Mouse (Mus musculus) stomach, embryonic 16.5 days (tissue): ENCODE measurements around the gene Gpr26. TPM values are rescaled to one million over a fixed set of nuclear protein-coding genes. Genes with fewer than 3 reads are reported as not detected.

Experiments
- ATAC-seq: fragments of 200-750 bp; cut with Nextera tagmentation; 2 replicates; pipeline ENCODE4 v1.8.0; 2017; ENCODE audit warnings: moderate number of reproducible peaks, moderate TSS enrichment; ENCODE audit not compliant: insufficient read depth, low FRiP score
- H3K27ac ChIP-seq: fragments of 300-500 bp; sonication (generic); 2 replicates; pipeline ENCODE4 v1.5.1; 2014; ENCODE audit warnings: low read length
- H3K27me3 ChIP-seq: fragments of 300-500 bp; sonication (generic); 2 replicates; pipeline ENCODE4 v1.6.1; 2014; ENCODE audit warnings: low read length, control low read depth, mixed read lengths; ENCODE audit not compliant: control insufficient read depth, insufficient read depth
- H3K36me3 ChIP-seq: fragments of 300-500 bp; sonication (generic); 2 replicates; pipeline ENCODE4 v1.6.1; 2014; ENCODE audit warnings: low read length; ENCODE audit not compliant: control insufficient read depth, insufficient read depth
- H3K4me1 ChIP-seq: fragments of 300-500 bp; sonication (generic); 2 replicates; pipeline ENCODE4 v1.6.1; 2014; ENCODE audit warnings: low read length, control low read depth, mixed read lengths; ENCODE audit not compliant: control insufficient read depth, insufficient read depth
- H3K4me2 ChIP-seq: fragments of 300-500 bp; sonication (generic); 2 replicates; pipeline ENCODE4 v1.6.1; 2014; ENCODE audit warnings: low read depth, low read length, mixed read lengths
- H3K4me3 ChIP-seq: fragments of 300-500 bp; sonication (generic); replicated peaks from 2 replicates; pipeline ENCODE4 v1.5.1; 2014; ENCODE audit warnings: mild to moderate bottlenecking, low read length
- H3K9ac ChIP-seq: fragments of 300-500 bp; sonication (generic); 2 replicates; pipeline ENCODE4 v1.6.1; 2014; ENCODE audit warnings: low read length
- H3K9me3 ChIP-seq: fragments of 300-500 bp; sonication (generic); replicated peaks from 2 replicates; pipeline ENCODE4 v1.6.1; 2016; ENCODE audit warnings: low read length, control low read depth; ENCODE audit not compliant: control insufficient read depth
- WGBS: fragments of 180-500 bp; shearing (Covaris S2); extraction: QIAGEN DNeasy Blood & Tissue Kit; methylation state at CpG from one replicate; pipeline ENCODE4 v1.1.7; 2014; 5-methylcytosine and 5-hydroxymethylcytosine counted together
- polyA plus RNA-seq: library from polyadenylated mRNA; unstranded; fragments of >200 nt; fragmentation: Nextera tagmentation; extraction: Ambion mirVana; gene quantifications from 2 replicates; pipeline ENCODE4 v1.2.1, GENCODE M21; 2015

Gpr26 gene
- polyA plus RNA-seq, result not detected in 2 replicates

DNA sequence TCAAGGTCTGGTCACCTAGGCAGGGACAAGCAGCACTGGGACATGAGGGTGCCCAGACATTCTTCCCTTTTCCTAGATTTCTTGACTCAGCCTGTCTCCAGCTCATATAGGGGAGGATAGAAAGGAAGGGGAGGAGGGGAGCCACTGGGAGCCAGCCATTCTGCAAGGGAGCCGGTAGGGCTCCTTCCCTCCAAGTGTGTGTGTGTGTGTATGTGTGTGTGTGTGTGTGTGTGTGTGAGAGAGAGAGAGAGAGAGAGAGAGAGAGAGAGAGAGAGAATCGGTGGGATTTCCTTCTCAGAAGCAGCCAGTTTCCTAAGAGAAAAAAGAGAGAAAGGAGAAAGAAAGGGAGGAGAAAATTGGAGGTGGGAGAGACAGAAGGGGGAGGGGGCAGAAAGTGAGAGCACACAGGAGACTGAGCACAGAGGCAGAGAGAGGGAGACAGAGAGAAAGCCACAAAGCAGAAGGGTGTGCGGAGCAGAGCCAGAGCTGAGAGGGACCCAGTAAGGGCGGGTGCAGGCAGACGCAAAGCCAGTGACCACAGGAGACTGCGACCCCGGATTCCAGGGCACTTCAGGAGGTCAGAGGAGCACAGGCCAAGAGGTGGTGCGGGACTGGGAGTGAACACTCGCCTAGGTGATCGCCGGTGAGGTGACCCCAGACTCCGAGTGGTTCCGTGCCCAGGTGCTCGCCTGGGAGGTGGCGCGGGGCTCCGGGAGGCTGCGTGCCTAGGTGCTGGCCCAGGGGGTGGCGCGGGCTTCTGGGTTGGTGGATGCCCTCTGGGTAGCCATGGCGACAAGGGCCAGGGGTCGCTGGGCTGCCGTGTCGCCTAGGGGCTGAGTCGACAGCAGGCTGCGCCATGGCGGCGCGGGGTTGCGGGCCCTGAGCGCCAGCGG is at the start of gene Gpr26:
TSS of gene Gpr26 (plus strand) at position 438 of the 893 bp plus-strand sequence.
- Histone ChIP-seq H3K27ac (no peak within 1 kb of the TSS), H3K27me3 (peaks cover 44% of the 10 kb centered on the region), H3K36me3 (no peaks in the 10 kb centered on the region), H3K9me3 (no peaks in the 10 kb centered on the region), H3K4me3 (no peak within 1 kb of the TSS), H3K9ac (no peak within 1 kb of the TSS), H3K4me2 (no peak within 1 kb of the TSS), H3K4me1 (no peaks in the 10 kb centered on the region)
- no peak for ATAC-seq
- WGBS, result 2% methylated on average over 32 of the region's 32 CpGs

DNA sequence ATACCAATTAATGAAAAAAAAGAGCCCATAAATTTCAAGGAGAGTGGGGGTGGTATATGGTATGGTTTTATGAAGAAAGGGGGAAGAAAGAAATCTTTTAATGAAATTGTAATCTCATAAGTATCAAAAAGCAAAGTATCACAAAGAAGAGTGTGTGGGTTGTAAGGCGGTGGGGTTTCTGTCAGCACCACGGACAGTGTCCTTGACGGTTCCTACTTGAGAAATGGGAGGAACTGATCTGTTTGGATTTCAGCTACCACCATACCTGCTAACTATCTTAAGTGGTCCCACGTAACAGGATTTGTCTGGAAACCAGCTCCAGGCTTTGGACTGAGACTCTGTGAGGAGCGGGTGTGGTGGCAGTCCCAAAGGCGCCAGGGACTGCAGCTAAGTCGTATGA is 48.9 kb upstream of the Gpr26 start:
- no peak overlapping the region for H3K4me2 ChIP-seq
- no peaks in the 10 kb centered on the region for H3K9me3 ChIP-seq
- no peak overlapping the region for H3K4me3 ChIP-seq
- WGBS, result 34% methylated on average over 7 of the region's 7 CpGs
- no peak for ATAC-seq
- no peak overlapping the region for H3K27ac ChIP-seq
- H3K4me1 ChIP-seq, result no peaks in the 10 kb centered on the region
- no peaks in the 10 kb centered on the region for H3K36me3 ChIP-seq
- no peak overlapping the region for H3K9ac ChIP-seq
- no peaks in the 10 kb centered on the region for H3K27me3 ChIP-seq

DNA sequence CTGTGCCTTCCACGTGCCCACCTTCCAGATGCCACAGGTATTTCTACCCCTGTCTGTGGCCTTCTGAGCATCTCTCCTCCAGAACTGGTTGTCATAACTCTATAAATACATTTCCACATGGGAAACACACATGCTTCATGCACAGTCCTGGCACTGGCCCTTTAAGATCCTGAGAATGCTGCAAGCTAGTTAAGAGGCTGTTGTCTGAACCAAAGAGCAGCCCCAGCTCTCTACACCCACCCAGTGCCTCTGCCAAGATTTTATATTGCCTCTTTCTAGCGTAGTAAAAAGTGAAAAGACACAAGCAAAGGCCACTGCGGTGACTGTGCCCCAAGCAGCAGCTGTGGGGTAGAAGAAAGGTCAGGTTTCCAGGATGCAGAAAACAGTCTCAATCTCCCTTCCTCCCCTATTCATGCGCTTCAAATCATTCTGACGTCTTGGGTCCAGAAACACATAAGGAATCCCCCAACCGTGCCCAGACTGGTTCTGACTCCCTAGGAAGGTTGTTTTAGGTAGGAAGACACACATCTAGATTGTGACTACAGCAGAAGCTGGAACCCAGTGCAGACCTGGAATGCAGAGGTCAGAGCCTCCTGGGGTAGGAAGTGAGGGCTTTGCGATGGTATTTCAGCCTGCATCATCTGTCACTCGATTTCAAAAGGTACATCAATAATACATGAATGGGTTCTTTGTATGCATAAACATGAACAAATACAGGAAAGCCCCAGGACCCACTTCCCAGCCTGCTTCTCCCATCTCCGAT is 38.8 kb upstream of the Gpr26 start:
- Histone ChIP-seq H3K4me3 (no peak overlapping the region), H3K4me1 (no peaks in the 10 kb centered on the region), H3K27me3 (no peaks in the 10 kb centered on the region), H3K36me3 (no peaks in the 10 kb centered on the region), H3K9me3 (no peaks in the 10 kb centered on the region), H3K4me2 (no peak overlapping the region), H3K9ac (no peak overlapping the region), H3K27ac (no peak overlapping the region)
- WGBS, result 38% methylated on average over 9 of the region's 9 CpGs
- ATAC-seq, result no peak

DNA sequence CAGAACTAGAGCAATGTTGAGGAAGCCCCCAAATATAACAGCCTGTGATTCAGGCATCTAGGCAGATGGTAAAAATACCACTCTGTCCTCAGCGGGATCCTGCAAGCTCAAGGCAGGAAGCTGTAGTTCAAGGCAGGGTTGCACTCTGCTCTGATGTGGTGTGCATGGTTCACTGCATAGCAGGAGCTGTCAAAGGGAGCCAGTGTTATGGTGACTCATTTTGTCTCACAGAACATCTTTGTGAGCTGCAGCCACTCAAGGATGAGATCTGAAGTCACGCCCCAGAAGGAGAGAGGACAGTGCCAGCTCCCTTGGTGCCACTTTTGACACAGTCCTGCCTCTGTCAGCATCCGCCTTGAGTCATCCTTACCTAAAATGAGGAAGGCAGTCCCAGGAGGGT is 28.6 kb upstream of the Gpr26 start:
- Histone ChIP-seq H3K4me3 (no peak overlapping the region), H3K9me3 (no peaks in the 10 kb centered on the region), H3K36me3 (no peaks in the 10 kb centered on the region), H3K4me1 (no peaks in the 10 kb centered on the region), H3K27me3 (no peaks in the 10 kb centered on the region), H3K4me2 (no peak overlapping the region), H3K27ac (no peak overlapping the region), H3K9ac (no peak overlapping the region)
- ATAC-seq, result no peak
- 74% methylated on average over 3 of the region's 3 CpGs for WGBS

DNA sequence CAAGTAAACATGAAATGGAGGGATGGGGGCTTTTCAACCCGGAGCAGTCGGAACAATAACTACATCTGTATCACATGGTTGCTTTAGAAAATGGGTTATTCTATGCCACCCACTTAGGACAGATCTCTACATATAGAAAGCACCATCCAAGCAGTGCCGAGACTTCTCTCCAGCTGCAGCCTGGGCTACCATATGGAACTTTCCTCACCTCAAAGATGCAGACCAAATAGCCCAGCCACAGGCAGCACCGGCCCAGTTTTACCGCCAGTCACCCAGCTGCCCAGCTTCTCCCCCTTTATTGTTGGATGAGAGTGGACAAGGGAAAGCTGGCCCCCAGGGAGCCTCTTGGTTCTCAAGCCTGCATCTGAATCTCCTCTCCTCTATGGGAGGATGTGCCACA is 15.1 kb upstream of the Gpr26 start:
- H3K36me3 ChIP-seq, result no peaks in the 10 kb centered on the region
- no peak for ATAC-seq

DNA sequence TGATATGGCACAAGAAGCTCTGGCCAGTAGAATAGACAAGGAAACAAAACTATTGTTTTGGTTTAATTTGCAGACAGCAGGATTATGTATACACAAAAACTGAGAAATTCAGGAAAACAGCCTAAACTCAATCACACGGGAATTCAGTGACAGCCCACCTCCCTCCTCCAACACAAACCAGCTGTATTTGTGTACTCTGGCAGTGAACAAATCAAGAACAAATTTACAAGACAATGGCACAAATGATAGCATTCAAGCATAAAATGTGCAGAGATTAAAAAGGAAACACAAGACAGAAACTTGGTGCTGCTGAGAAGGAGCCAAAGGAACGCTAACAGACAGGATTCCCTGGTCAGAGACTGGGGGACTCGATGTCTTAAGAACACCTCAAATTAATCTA is 12.9 kb upstream of the Gpr26 start:
- Histone ChIP-seq H3K9me3 (no peaks in the 10 kb centered on the region), H3K4me3 (no peak overlapping the region), H3K27me3 (no peaks in the 10 kb centered on the region), H3K36me3 (no peaks in the 10 kb centered on the region), H3K27ac (no peak overlapping the region), H3K4me1 (no peaks in the 10 kb centered on the region), H3K4me2 (no peak overlapping the region), H3K9ac (no peak overlapping the region)
- WGBS, result 64% methylated on average over 3 of the region's 3 CpGs
- no peak for ATAC-seq

More for the DNA sequence above, 15.1 kb upstream of the Gpr26 start:
- Histone ChIP-seq H3K4me2 (no peak overlapping the region), H3K4me1 (no peaks in the 10 kb centered on the region), H3K9ac (no peak overlapping the region), H3K4me3 (no peak overlapping the region), H3K27me3 (no peaks in the 10 kb centered on the region), H3K27ac (no peak overlapping the region), H3K9me3 (no peaks in the 10 kb centered on the region)
- 73% methylated on average over 5 of the region's 5 CpGs for WGBS

DNA sequence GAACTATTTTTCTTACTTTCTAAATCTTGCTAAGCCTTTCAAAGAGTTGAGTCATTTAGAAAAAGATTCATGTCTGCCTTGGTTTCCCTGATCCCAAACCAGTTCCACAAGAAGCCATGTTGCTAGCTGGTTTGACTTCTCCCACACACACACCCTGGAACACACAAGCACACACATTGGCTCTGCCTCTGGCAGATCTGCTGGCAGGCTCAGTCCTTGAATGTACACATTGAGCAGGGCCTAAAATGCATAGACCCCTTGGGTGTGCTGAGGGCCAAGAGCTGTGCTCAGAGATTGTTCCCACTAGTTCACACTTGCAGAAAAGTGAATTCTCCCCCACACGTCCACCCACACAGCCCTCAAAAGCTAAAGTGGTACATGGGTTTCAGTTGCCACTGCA is 7.6 kb upstream of the Gpr26 start:
- no peak overlapping the region for H3K4me2 ChIP-seq
- 54% methylated on average over 1 of the region's 1 CpGs for WGBS
- no peaks in the 10 kb centered on the region for H3K4me1 ChIP-seq
- no peak overlapping the region for H3K4me3 ChIP-seq
- H3K27ac ChIP-seq, result no peak overlapping the region
- no peak overlapping the region for H3K9ac ChIP-seq
- no peak for ATAC-seq
- H3K36me3 ChIP-seq, result no peaks in the 10 kb centered on the region
- H3K27me3 ChIP-seq, result no peaks in the 10 kb centered on the region
- no peaks in the 10 kb centered on the region for H3K9me3 ChIP-seq

DNA sequence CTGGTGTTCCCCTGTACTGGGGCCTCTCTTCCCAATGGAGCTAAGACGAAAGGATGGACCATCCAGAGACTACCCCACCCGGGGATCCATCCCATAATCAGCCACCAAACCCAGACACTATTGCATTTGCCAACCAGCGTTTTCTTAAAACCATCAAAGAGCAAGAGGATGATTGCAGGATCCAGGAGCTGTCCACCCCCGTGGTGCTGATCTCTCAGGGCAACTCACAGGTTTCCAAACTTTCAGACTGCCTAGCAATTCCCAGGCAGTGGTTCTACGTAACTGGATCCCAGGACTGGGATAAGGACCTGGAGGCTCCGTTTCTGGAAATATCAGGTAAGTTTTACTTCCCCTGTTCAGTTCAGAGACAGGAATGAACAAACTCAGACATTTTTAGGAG is 5.7 kb upstream of the Gpr26 start:
- Histone ChIP-seq H3K4me3 (no peak overlapping the region), H3K27me3 (peaks cover 6% of the 10 kb centered on the region; the same call in 1 of the 2 replicates), H3K9ac (no peak overlapping the region), H3K4me1 (no peaks in the 10 kb centered on the region), H3K4me2 (no peak overlapping the region), H3K27ac (no peak overlapping the region), H3K36me3 (no peaks in the 10 kb centered on the region), H3K9me3 (no peaks in the 10 kb centered on the region)
- WGBS, result 22% methylated on average over 6 of the region's 6 CpGs
- ATAC-seq, result no peak

DNA sequence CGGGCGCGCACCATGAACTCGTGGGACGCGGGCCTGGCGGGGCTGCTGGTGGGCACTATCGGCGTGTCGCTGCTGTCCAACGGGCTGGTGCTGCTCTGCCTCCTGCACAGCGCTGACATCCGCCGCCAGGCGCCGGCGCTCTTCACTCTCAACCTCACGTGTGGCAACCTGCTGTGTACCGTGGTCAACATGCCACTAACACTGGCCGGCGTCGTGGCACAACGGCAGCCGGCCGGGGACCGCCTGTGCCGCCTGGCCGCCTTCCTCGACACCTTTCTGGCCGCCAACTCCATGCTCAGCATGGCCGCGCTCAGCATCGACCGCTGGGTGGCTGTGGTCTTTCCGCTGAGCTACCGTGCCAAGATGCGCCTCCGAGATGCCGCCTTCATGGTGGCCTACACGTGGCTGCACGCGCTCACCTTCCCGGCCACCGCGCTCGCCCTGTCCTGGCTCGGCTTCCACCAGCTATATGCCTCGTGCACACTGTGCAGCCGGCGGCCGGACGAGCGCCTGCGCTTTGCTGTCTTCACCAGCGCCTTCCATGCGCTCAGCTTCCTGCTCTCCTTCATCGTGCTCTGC is 745 bp downstream of the Gpr26 start:
- no peak overlapping the region for H3K27ac ChIP-seq
- no peak overlapping the region for H3K4me3 ChIP-seq
- ATAC-seq, result no peak
- no peaks in the 10 kb centered on the region for H3K4me1 ChIP-seq
- H3K4me2 ChIP-seq, result no peak overlapping the region
- no peak overlapping the region for H3K9ac ChIP-seq
- peaks cover 44% of the 10 kb centered on the region for H3K27me3 ChIP-seq
- H3K9me3 ChIP-seq, result no peaks in the 10 kb centered on the region
- no peaks in the 10 kb centered on the region for H3K36me3 ChIP-seq
- WGBS, result 6% methylated on average over 57 of the region's 57 CpGs
